In the genomic region with DNA sequence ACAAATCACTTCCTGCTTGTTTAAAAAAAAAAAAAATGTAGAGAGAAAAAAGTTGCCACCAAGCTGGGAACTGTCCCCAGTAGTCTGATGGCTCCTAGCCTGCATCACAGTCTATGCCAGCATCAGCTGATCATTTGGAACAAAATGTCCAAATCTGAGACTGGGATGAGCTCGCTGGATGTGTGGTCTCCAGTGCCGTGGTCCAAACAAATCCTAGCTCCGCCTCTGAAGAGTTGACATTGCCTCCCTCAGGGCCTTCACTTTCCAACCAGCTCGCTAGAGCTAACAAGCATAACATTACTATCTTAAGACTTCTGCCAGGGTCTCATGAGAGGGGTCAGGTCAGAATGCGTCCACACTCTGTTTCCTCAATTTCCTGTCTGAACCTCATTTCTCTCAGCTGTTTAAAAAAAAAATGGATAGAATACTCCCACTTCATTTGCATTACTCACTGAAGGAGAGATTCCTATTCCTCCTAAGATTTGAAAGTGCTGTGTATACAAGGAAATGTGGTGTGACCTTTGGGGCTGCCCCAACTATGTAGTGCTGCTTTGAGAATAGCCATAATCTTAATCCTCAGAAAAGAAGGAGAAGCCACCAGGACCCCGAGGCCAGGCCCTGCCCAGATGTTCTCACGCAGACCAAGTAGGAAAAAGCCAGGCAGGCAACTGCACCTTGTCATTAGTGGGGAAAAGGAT, we compare ENCODE assay signal across 10 mouse cellular contexts. TPM values are rescaled to one million over a fixed set of nuclear protein-coding genes. Genes with fewer than 3 reads are reported as not detected.
DNase-seq lines count a peak whose midpoint lies in the region; ATAC-seq lines count a peak whose summit lies in the region.
"Had no signal": no experiment of that assay in that cellular context is flagged by ENCODE, and none has a peak within 500 bp of the region (broad histone marks: within the 10 kb centered on the region; RNA-seq: fewer than 3 reads in every experiment).

No protein-coding gene starts in this region.

- no peak for ATAC-seq in stomach, embryonic 15.5 days (ENCODE audit: insufficient read depth, low FRiP score, low read depth)
- ATAC-seq in hindbrain, embryonic 12.5 days (ENCODE audit: low FRiP score), result no peak

- H3K27me3 ChIP-seq in stomach, embryonic 15.5 days (replicated peaks), result no peaks in the 10 kb centered on the region
- no peaks in the 10 kb centered on the region for H3K27me3 ChIP-seq in hindbrain, embryonic 12.5 days

- no peak overlapping the region for H3K9ac ChIP-seq in stomach, embryonic 15.5 days
- H3K9ac ChIP-seq in hindbrain, embryonic 12.5 days, result no peak overlapping the region

- DNase-seq in adrenal gland, adult 2 months, result peak; percentile 13
- no peak for DNase-seq in adrenal gland, postnatal 4 days (ENCODE audit: low spot score in 2 of 2)
- peak; percentile 40 to 53 for DNase-seq in right cerebral cortex, postnatal 10 days (ENCODE audit: low spot score in 2 of 2)
- DNase-seq in right cerebral cortex, postnatal 36 days (ENCODE audit: low spot score in 2 of 2), result no peak
- peak; percentile 66 for DNase-seq in kidney, postnatal 10 days
- no peak for DNase-seq in liver
- DNase-seq: cerebellum, postnatal 25 days had no signal

- peak overlapping the region; percentile 31; the same call in 1 of the 2 replicates for H3K27ac ChIP-seq in stomach, embryonic 15.5 days
- no peak overlapping the region for H3K27ac ChIP-seq in hindbrain, embryonic 12.5 days

- no peak overlapping the region for H3K4me2 ChIP-seq in stomach, embryonic 15.5 days
- H3K4me2 ChIP-seq in hindbrain, embryonic 12.5 days (replicated peaks), result no peak overlapping the region

- WGBS in stomach, embryonic 15.5 days, result 41% methylated on average over 7 of the region's 7 CpGs
- WGBS in hindbrain, embryonic 12.5 days, result 48% methylated on average over 7 of the region's 7 CpGs

- H3K4me3 ChIP-seq in stomach, embryonic 15.5 days (replicated peaks), result no peak overlapping the region
- H3K4me3 ChIP-seq in hindbrain, embryonic 12.5 days, result no peak overlapping the region

- H3K9me3 ChIP-seq in stomach, embryonic 15.5 days, result no peaks in the 10 kb centered on the region
- H3K9me3 ChIP-seq in hindbrain, embryonic 12.5 days (replicated peaks), result no peaks in the 10 kb centered on the region

- no peaks in the 10 kb centered on the region for H3K36me3 ChIP-seq in stomach, embryonic 15.5 days
- H3K36me3 ChIP-seq in hindbrain, embryonic 12.5 days, result no peaks in the 10 kb centered on the region

- H3K4me1 ChIP-seq in stomach, embryonic 15.5 days, result no peaks in the 10 kb centered on the region
- no peaks in the 10 kb centered on the region for H3K4me1 ChIP-seq in hindbrain, embryonic 12.5 days

RNA-seq across cellular contexts. Expression of gene Epn2, which starts 11.2 kb away (rescaled TPM):
- 10 to 100 TPM; 20.6 to 29.5 TPM for total RNA-seq in adrenal gland, adult 2 months (2021)
- polyA plus RNA-seq in adrenal gland, adult 2 months (2012; rRNA removed), result 18.2 and 18.6 TPM in 2 replicates
- total RNA-seq in adrenal gland, postnatal 4 days (2021), result 10 to 100 TPM; 38.5 to 44.2 TPM
- polyA plus RNA-seq in stomach, embryonic 15.5 days (2015; fragmentation: Nextera tagmentation; extraction: Ambion mirVana), result 19.7 and 22.5 TPM in 2 replicates
- polyA plus RNA-seq in hindbrain, embryonic 12.5 days (2016; fragmentation: Nextera tagmentation; extraction: Ambion mirVana), result 42.4 and 44.3 TPM in 2 replicates
- total RNA-seq: granulocyte monocyte progenitor cell, adult 5-6 weeks had no signal

Comparison
In these comparisons a context has a peak if more than half of its experiments do, and no peak if none do; other contexts are left out.
1. DNase-seq: peak in adrenal gland, adult 2 months (single experiment), right cerebral cortex, postnatal 10 days (2 of 2) and kidney, postnatal 10 days (single experiment); none in adrenal gland, postnatal 4 days (0 of 2), right cerebral cortex, postnatal 36 days (0 of 2) and liver (single experiment).